Mouse (Mus musculus) embryonic facial prominence, embryonic 13.5 days (tissue): ENCODE measurements around the gene Alox8. TPM values are rescaled to one million over a fixed set of nuclear protein-coding genes. Genes with fewer than 3 reads are reported as not detected.

ENCODE experiments used
- ATAC-seq: fragments of 200-750 bp; cut with Nextera tagmentation; 2 replicates; pipeline ENCODE4 v1.8.0; 2017; ENCODE audit warnings: low read depth; ENCODE audit not compliant: insufficient number of reproducible peaks, insufficient read depth, low FRiP score, low TSS enrichment
- H3K27ac ChIP-seq: fragments of 300-500 bp; sonication (generic); 2 replicates; pipeline ENCODE4 v1.5.1; 2015; ENCODE audit warnings: moderate library complexity, mild to moderate bottlenecking, inconsistent platforms
- H3K27me3 ChIP-seq: fragments of 300-500 bp; sonication (generic); 2 replicates; pipeline ENCODE4 v1.6.1; 2015; ENCODE audit warnings: mild to moderate bottlenecking, inconsistent platforms
- H3K36me3 ChIP-seq: fragments of 300-500 bp; sonication (generic); 2 replicates; pipeline ENCODE4 v1.6.1; 2015; ENCODE audit warnings: mild to moderate bottlenecking, inconsistent platforms
- H3K4me1 ChIP-seq: fragments of 300-500 bp; sonication (generic); 2 replicates; pipeline ENCODE4 v1.6.1; 2015; ENCODE audit warnings: inconsistent platforms
- H3K4me2 ChIP-seq: fragments of 300-500 bp; sonication (generic); 2 replicates; pipeline ENCODE4 v1.6.1; 2015; ENCODE audit warnings: moderate library complexity, mild to moderate bottlenecking, inconsistent platforms
- H3K4me3 ChIP-seq: fragments of 300-500 bp; sonication (generic); 2 replicates; pipeline ENCODE4 v1.5.1; 2015; ENCODE audit warnings: mild to moderate bottlenecking, inconsistent platforms
- H3K9ac ChIP-seq: fragments of 300-500 bp; sonication (generic); 2 replicates; pipeline ENCODE4 v1.6.1; 2015; ENCODE audit warnings: mild to moderate bottlenecking, inconsistent platforms
- H3K9me3 ChIP-seq: fragments of 300-500 bp; sonication (generic); 2 replicates; pipeline ENCODE4 v1.6.1; 2016; ENCODE audit warnings: inconsistent platforms
- WGBS: fragments of 180-500 bp; shearing (Covaris S2); methylation state at CpG from one replicate; pipeline ENCODE4 v1.1.7; 2015; ENCODE audit warnings: mixed read lengths; 5-methylcytosine and 5-hydroxymethylcytosine counted together
- polyA plus RNA-seq: library from polyadenylated mRNA; unstranded; fragments of >200 nt; fragmentation: Nextera tagmentation; extraction: Ambion mirVana; gene quantifications from 2 replicates; pipeline ENCODE4 v1.2.1, GENCODE M21; 2015

Alox8 gene
- polyA plus RNA-seq: 0.23 and 0.52 TPM in 2 replicates

DNA sequence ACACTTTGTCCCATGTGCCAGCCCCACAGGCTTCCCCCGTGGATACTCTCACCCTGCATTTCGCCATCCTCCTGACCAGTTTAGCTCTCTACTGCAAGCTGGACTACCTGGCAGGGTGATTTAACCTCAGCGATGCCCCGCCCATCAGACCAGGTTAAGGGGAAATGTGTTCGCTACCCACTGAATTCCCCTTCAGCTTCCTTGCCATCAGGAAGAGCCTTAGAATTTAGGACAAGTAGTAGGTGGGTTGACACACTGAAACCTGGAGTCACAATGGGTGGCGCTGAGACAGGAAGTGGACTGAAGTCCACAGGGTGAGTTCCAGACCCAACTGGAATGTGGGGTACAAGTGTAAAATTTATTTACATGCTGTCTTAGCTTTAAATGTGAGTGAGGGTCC is at the start of gene Alox8:
Alox8 (minus strand) TSS at position 101 of the 400 bp plus-strand sequence.
- peaks cover 40% of the 10 kb centered on the region for H3K27me3 ChIP-seq
- no peaks in the 10 kb centered on the region for H3K36me3 ChIP-seq
- H3K4me2 ChIP-seq: peak within 1 kb of the TSS; percentile 63

DNA sequence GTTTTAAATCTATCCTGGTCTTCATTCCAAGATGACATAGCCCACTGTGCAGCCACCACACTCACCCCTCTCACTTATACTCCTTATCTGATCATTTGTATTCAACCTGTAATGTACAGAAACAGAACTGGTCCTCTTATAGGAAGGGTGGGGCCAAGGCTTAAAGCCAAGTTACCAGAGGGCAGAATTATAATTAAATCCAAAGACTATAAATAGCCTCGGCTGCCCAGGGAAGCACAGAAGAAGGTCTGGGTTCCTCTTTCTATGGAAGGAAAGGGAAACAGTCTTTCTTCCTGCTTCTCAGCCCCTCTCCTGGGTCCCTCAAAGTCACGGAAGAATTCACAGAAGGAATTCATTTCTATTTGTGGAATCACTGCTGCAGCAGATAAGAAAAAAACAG is 48.0 kb upstream of the Alox8 start:
- 11% methylated on average over 2 of the region's 2 CpGs for WGBS
- peaks cover 20% of the 10 kb centered on the region for H3K4me1 ChIP-seq
- H3K4me2 ChIP-seq: peak overlapping the region; percentile 46
- H3K27me3 ChIP-seq: no peaks in the 10 kb centered on the region
- H3K4me3 ChIP-seq: peak overlapping the region; percentile 21; the same call in 1 of the 2 replicates
- no peaks in the 10 kb centered on the region for H3K9me3 ChIP-seq
- H3K27ac ChIP-seq: peak overlapping the region; percentile 76
- peak overlapping the region; percentile 7; the same call in 1 of the 2 replicates for H3K9ac ChIP-seq
- no peaks in the 10 kb centered on the region for H3K36me3 ChIP-seq
- ATAC-seq: no peak

More for the DNA sequence above, at the start of gene Alox8:
- Histone ChIP-seq H3K4me1 (peaks cover 14% of the 10 kb centered on the region), H3K27ac (no peak within 1 kb of the TSS), H3K9me3 (no peaks in the 10 kb centered on the region), H3K9ac (peak within 1 kb of the TSS; percentile 65), H3K4me3 (peak within 1 kb of the TSS; percentile 40)
- ATAC-seq: no peak
- WGBS: 29% methylated on average over 6 of the region's 6 CpGs

DNA sequence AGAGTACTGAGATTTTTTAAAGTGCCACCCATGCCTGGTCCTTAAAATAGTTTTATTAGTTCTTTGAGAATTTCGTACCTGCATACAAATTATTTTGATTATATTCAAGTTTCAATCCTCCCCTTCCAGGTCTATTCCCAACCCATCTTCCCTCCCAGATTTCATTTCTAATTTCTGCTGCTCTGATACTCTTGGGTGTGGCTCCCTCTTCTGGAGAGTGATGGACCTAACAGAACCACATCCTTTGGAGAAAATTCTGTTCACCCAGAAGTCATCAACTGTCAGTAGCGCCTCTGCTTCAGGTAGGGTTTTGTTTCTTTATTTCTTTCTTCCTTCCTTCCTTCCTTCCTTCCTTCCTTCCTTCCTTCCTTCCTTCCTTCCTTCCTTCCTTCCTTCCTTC is 47.3 kb upstream of the Alox8 start:
- H3K4me2 ChIP-seq: peak overlapping the region; percentile 46
- H3K9ac ChIP-seq: no peak overlapping the region
- no peaks in the 10 kb centered on the region for H3K36me3 ChIP-seq
- no peak for ATAC-seq
- WGBS: 18% methylated on average over 2 of the region's 2 CpGs
- H3K4me3 ChIP-seq: no peak overlapping the region
- peak overlapping the region; percentile 5; the same call in 1 of the 2 replicates for H3K27ac ChIP-seq
- no peaks in the 10 kb centered on the region for H3K27me3 ChIP-seq
- peaks cover 20% of the 10 kb centered on the region for H3K4me1 ChIP-seq
- H3K9me3 ChIP-seq: no peaks in the 10 kb centered on the region

DNA sequence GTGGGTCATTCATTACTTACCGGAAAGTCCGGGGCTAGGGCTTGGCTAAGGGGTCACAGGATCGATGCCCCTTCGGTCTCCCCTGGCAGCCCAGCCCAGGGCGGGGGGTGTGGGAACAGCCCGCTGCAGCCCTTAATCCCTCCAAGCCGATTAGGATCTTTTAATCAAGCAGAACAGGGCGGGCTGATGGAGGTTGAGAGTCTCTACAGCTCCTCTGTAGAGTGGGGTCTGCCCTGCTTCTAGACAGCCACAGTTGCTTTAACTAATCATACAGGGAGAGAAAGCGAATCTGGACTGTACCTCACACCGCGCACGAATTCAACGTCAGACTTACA is 39.2 kb upstream of the Alox8 start, which contains the start of gene Gucy2e:
Gucy2e (minus strand) TSS at position 111 of the 335 bp plus-strand sequence.
- peaks cover 19% of the 10 kb centered on the region for H3K4me1 ChIP-seq
- WGBS: 14% methylated on average over 13 of the region's 13 CpGs
- H3K4me3 ChIP-seq: peak within 1 kb of the TSS; percentile 51
- peak within 1 kb of the TSS; percentile 64 for H3K27ac ChIP-seq
- H3K27me3 ChIP-seq: peaks cover 43% of the 10 kb centered on the region
- H3K9me3 ChIP-seq: no peaks in the 10 kb centered on the region
- H3K36me3 ChIP-seq: no peaks in the 10 kb centered on the region
- H3K4me2 ChIP-seq: peak within 1 kb of the TSS; percentile 89
- peak within 1 kb of the TSS; percentile 73 for H3K9ac ChIP-seq
- ATAC-seq: no peak

DNA sequence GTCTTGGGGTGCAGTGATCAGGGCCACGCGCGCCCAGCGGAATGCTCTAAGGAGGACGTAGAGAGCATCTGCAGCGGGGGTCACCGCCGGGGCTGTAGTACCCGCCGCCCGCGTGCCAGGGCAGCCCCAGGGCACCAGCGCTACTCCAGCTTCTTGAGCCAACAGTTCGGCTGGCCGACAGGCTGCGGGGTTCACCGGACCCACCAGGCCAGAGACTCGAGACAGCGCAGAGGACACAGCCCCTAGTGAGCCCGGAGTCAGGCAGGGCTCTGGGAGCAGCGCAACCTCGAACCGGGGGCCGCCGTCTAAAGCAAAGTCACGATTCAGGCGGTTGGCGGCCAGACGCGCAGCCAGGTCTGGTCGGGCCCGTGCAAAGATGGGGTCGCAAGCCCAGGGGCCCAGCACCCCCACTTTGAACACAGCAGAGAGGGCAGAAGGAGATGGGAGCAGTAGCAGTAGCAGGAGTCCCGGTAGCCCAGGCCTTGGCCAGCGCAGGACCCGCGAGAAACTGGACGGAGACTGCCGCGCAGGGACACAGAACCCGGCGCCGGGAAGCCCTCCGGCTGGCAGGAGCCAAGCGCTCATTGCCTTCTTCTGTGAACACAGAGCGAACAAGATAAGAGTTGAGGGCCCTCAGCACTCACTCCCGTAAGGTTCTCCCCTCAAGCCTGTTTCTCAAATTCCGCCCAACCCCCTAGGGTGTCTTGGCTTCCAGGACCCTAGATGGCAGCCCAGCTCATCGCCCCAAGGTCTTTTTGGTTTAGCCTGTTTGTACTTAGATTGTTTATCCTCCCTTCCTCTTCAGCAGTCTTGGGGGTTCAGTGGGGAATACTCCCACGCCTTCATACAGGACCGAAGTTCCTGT is 38.6 kb upstream of the Alox8 start:
- Histone ChIP-seq H3K4me3 (peak overlapping the region; percentile 51), H3K9ac (peak overlapping the region; percentile 73), H3K4me2 (peak overlapping the region; percentile 89), H3K9me3 (no peaks in the 10 kb centered on the region), H3K27ac (peak overlapping the region; percentile 64), H3K27me3 (peaks cover 43% of the 10 kb centered on the region), H3K4me1 (peaks cover 19% of the 10 kb centered on the region), H3K36me3 (no peaks in the 10 kb centered on the region)
- no peak for ATAC-seq
- 3% methylated on average over 51 of the region's 51 CpGs for WGBS

DNA sequence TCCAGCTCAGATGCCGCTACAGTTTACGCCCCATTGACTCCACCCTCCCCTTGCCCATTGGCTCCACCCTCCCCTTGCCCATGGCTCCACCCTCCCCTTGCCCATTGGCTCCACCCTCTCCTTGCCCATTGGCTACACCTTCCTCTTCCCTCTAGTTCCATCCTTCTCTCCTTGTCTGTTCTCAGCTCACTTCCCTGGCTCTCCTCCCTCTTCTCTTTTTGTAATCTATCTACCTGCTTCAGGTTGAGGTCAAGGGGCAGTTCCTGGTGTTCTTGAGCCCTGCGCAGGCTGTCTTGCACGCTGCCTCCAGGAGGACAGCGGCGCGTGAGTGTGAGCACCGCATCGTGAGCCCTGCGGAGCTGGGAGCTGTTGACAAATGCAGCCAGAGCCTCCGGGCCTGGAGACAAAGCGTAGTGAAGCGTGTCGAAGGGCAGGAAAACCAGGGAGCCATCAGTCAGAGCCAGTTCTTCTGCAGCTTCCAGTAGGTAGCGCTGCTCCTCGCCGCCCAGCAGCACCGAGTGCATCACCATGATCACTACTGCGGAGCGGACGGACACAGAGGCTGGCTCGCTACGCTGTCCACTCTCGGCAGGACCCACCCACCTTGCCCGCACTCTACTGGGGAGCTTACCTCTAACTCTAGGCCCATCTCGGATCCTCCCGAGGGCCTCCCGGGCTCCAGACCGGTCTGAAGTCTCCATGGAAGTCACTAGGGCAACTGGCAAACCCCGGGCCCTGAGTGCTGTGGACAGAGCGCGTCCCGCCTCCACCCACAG is 37.8 kb upstream of the Alox8 start:
- H3K4me3 ChIP-seq: peak overlapping the region; percentile 51
- WGBS: under 1% methylated on average over 33 of the region's 33 CpGs
- H3K27me3 ChIP-seq: peaks cover 44% of the 10 kb centered on the region
- H3K4me1 ChIP-seq: peaks cover 19% of the 10 kb centered on the region
- H3K9me3 ChIP-seq: no peaks in the 10 kb centered on the region
- H3K27ac ChIP-seq: peak overlapping the region; percentile 64
- H3K4me2 ChIP-seq: peak overlapping the region; percentile 89
- H3K9ac ChIP-seq: peak overlapping the region; percentile 73
- peak; percentile 74 for ATAC-seq
- no peaks in the 10 kb centered on the region for H3K36me3 ChIP-seq

DNA sequence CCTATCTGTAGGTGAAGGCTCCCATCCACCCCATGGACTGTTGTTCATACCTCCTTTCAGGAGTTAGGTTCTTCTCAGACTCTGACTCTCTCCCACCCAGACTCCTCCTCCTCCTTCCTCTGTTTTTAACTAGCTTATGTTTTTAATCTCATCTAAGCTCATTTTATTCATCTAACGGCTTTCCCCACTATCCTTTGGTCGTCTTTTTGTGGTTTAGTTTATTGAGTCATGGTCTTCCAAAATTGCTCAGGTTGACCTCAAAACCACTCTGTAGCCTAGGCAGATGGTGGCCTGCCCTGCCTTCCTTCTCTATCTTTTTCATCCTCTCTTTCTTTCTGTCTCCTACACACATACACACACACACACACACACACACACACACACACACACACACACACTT is 35.5 kb upstream of the Alox8 start:
- Histone ChIP-seq H3K4me3 (no peak overlapping the region), H3K27me3 (peaks cover 46% of the 10 kb centered on the region)

DNA sequence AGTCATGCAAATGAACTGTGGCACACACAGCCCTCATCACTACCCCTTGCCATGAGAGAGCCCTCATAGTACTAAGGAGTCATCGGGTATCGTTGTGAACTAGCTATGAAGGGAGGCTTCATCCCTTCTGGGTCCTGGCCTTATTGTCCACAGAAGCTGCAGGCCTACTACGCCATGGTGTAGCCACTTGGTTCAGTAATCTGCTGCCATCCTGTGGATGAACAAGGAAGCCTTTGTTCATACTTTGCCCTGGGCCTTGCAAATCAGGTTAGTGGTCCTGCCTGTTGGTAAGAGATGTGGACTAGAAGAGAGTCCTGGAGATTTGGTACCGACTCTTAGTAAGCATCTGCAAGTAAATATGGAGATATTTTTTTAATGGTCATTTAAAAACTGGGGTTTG is 32.8 kb upstream of the Alox8 start:
- Histone ChIP-seq H3K4me3 (no peak overlapping the region), H3K9ac (no peak overlapping the region), H3K27ac (no peak overlapping the region), H3K4me1 (peaks cover 9% of the 10 kb centered on the region), H3K9me3 (no peaks in the 10 kb centered on the region), H3K4me2 (no peak overlapping the region), H3K36me3 (no peaks in the 10 kb centered on the region), H3K27me3 (peaks cover 24% of the 10 kb centered on the region)
- 60% methylated on average over 4 of the region's 4 CpGs for WGBS
- no peak for ATAC-seq

More for the DNA sequence above, 35.5 kb upstream of the Alox8 start:
- Histone ChIP-seq H3K9ac (no peak overlapping the region), H3K9me3 (no peaks in the 10 kb centered on the region), H3K27ac (no peak overlapping the region), H3K36me3 (no peaks in the 10 kb centered on the region), H3K4me1 (peaks cover 19% of the 10 kb centered on the region), H3K4me2 (no peak overlapping the region)
- 51% methylated on average over 2 of the region's 2 CpGs for WGBS
- no peak for ATAC-seq

DNA sequence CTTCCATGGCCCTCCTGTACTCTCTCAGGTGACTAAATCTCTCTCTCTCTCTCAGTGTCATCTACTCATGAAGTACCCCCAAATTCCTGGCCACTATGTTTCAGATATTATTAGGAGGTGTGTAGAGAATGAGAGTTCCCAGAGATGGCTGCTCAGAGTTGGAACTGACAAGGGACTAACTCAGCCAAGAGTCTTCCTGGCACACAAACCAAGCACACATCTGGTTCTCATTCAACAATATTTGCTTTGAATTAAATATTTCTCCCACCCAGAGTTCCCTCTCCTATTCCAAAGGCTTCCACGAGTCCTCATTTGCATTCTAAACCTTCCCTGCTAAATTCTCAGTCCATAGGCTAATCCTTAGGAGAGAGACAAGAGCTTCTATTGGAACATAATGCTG is 28.1 kb upstream of the Alox8 start:
- Histone ChIP-seq H3K36me3 (0 out of 2 replicates have a peak, but pooled peaks cover 3% of the 10 kb centered on the region), H3K9ac (no peak overlapping the region), H3K4me1 (peaks cover 6% of the 10 kb centered on the region), H3K9me3 (peaks cover 9% of the 10 kb centered on the region; the same call in 1 of the 2 replicates), H3K4me3 (no peak overlapping the region), H3K27me3 (0 out of 2 replicates have a peak, but pooled peaks cover 9% of the 10 kb centered on the region), H3K27ac (peak overlapping the region; percentile 82), H3K4me2 (no peak overlapping the region)
- 36% methylated on average over 1 of the region's 1 CpGs for WGBS
- no peak for ATAC-seq

DNA sequence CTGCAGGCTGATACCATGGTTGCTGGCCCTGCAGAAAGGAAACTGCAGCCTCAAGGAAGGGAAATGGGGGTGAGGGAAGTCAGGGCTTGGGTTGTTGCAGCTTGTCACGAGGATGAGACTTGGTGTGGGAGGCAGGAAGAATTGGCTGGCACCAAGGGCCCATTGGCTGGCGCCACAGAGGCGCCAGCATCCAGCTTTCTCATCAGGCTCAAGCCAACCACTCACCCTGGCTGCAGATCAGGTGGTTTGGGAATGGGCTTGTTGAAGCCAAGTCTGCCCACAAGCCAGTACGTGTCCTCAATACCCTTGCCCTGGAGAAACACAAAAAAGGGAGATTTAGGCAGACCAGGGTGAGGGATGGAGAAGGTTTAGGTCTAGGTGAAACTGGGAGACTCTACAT is 25.5 kb upstream of the Alox8 start:
- Histone ChIP-seq H3K4me3 (no peak overlapping the region), H3K4me2 (no peak overlapping the region), H3K27ac (no peak overlapping the region), H3K4me1 (peaks cover 6% of the 10 kb centered on the region), H3K27me3 (0 out of 2 replicates have a peak, but pooled peaks cover 5% of the 10 kb centered on the region), H3K36me3 (0 out of 2 replicates have a peak, but pooled peaks cover 3% of the 10 kb centered on the region), H3K9ac (no peak overlapping the region), H3K9me3 (peaks cover 9% of the 10 kb centered on the region; the same call in 1 of the 2 replicates)
- ATAC-seq: no peak
- 85% methylated on average over 4 of the region's 4 CpGs for WGBS

DNA sequence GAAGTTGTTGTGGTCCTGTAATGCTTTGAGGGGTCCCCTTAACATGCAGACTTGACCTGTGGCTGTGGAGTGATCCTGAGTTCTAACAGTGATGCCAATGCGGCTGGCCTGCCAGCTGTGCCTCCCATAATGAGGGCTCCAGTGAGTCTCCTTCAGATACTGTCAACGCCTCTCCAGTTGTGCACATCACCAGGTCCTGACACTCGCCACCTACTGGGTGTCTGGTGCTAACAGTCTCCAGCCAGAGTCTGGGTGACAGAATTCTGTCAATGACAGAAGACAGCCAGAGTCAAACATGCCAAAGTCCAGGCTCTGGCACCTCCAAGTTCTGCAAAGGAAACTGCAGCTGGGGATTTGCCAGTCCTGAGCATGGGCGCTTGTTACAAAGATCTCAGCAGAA is 23.4 kb upstream of the Alox8 start:
- Histone ChIP-seq H3K4me3 (no peak overlapping the region), H3K27me3 (no peaks in the 10 kb centered on the region), H3K4me1 (peaks cover 2% of the 10 kb centered on the region), H3K4me2 (no peak overlapping the region), H3K36me3 (0 out of 2 replicates have a peak, but pooled peaks cover 3% of the 10 kb centered on the region), H3K27ac (no peak overlapping the region), H3K9ac (no peak overlapping the region), H3K9me3 (peaks cover 9% of the 10 kb centered on the region; the same call in 1 of the 2 replicates)
- WGBS: 76% methylated on average over 4 of the region's 4 CpGs
- no peak for ATAC-seq
